Mouse (Mus musculus): Measurements from ENCODE around the gene Pafah2. TPM values are rescaled to one million over a fixed set of nuclear protein-coding genes. Genes with fewer than 3 reads are reported as not detected.

The Pafah2 gene
- polyA plus RNA-seq, 1 experiment, result 96.9 TPM

DNA sequence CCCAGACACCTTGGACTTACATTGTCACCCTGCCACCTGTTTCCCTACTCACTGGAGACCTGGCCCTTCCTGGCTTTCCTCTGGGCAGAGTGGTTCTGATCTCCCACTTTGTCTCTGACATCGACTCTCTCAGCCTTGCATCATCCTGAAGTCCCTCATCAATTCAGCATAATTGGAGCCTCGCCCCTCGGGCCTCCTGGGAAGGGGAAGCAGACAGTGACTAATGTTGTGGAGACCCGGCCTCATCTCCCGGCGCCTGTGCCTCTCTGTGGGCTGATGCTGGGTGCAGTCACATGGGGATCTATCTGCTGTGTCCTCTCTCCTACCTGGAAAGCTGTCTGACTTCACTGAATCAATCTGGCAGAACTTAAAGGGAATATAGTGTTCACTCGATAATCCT is 40.1 kb downstream of the Pafah2 start:
- H3K27me3 ChIP-seq (replicated peaks; ENCODE audit: control insufficient read depth, insufficient read depth, low read length), result no peaks in the 10 kb centered on the region
- 37% methylated on average over 7 of the region's 7 CpGs for WGBS
- no peak for DNase-seq
- no peaks in the 10 kb centered on the region for H3K36me3 ChIP-seq (ENCODE audit: control insufficient read depth, insufficient read depth, low read length)
- no peaks in the 10 kb centered on the region for H3K4me1 ChIP-seq (ENCODE audit: control insufficient read depth, insufficient read depth, low read length)
- TF ChIP-seq POLR2A (IDR thresholded peaks at IDR 0.05; ENCODE audit: low read depth, low read length) (no peak), CTCF (conservative IDR thresholded peaks at IDR 0.05; ENCODE audit: insufficient read depth, insufficient read length, low read depth, low read length) (no peak)
- no peak overlapping the region for H3K27ac ChIP-seq (ENCODE audit: insufficient read depth, low read depth, low read length)
- no peak overlapping the region for H3K4me3 ChIP-seq (ENCODE audit: insufficient read depth, low read depth, low read length)

DNA sequence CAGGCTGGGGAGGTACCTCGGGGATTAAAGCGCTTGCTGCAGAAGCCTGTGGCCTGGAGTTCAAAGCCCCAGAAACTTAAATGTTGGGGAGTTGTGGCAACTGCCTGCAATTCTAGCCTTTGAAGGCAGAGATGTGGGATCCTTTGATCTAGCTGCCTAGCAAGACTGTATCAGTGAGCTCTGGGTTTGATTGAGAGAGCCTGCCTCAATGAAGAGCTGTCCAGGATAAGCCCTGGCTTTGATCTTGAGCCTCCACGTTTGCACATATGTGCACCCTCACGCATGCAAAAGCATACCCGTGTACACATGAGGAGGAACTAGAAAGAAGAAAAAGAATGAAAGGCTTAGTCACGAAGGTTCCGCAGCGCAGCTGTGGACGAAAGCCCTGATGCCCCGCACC is 40.5 kb downstream of the Pafah2 start:
- no peaks in the 10 kb centered on the region for H3K4me1 ChIP-seq (ENCODE audit: control insufficient read depth, insufficient read depth, low read length)
- no peaks in the 10 kb centered on the region for H3K27me3 ChIP-seq (replicated peaks; ENCODE audit: control insufficient read depth, insufficient read depth, low read length)
- 78% methylated on average over 10 of the region's 10 CpGs for WGBS
- no peak for DNase-seq
- H3K4me3 ChIP-seq (ENCODE audit: insufficient read depth, low read depth, low read length), result no peak overlapping the region
- H3K36me3 ChIP-seq (ENCODE audit: control insufficient read depth, insufficient read depth, low read length), result no peaks in the 10 kb centered on the region
- TF ChIP-seq CTCF (conservative IDR thresholded peaks at IDR 0.05; ENCODE audit: insufficient read depth, insufficient read length, low read depth, low read length), result no peak
- no peak overlapping the region for H3K27ac ChIP-seq (ENCODE audit: insufficient read depth, low read depth, low read length)

DNA sequence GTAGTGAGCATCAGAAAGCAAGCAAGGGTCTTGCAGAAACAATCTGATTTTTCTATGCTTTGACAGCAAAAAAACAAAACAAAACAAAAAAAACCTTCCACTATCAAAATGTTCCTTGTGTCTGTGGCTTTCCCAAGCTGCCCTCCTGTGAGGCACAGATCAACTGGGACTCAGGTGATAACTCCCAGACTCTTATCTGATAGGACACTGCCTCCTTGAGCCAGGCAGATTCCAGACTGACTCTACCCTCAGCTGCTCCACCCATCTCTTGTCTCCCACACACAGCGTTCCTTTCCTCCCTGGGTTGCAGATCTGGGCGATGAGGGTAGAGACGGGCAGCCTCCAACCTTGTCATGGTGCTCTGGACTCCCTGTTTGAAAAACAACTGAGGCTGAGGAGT is 43.0 kb downstream of the Pafah2 start:
- WGBS, result 70% methylated on average over 3 of the region's 3 CpGs
- no peaks in the 10 kb centered on the region for H3K36me3 ChIP-seq (ENCODE audit: control insufficient read depth, insufficient read depth, low read length)
- no peak for TF ChIP-seq CTCF (conservative IDR thresholded peaks at IDR 0.05; ENCODE audit: insufficient read depth, insufficient read length, low read depth, low read length)
- no peak for TF ChIP-seq POLR2A (IDR thresholded peaks at IDR 0.05; ENCODE audit: low read depth, low read length)
- no peak for DNase-seq
- H3K4me1 ChIP-seq (ENCODE audit: control insufficient read depth, insufficient read depth, low read length), result no peaks in the 10 kb centered on the region
- no peak overlapping the region for H3K4me3 ChIP-seq (ENCODE audit: insufficient read depth, low read depth, low read length)
- no peaks in the 10 kb centered on the region for H3K27me3 ChIP-seq (replicated peaks; ENCODE audit: control insufficient read depth, insufficient read depth, low read length)
- H3K27ac ChIP-seq (ENCODE audit: insufficient read depth, low read depth, low read length), result no peak overlapping the region

DNA sequence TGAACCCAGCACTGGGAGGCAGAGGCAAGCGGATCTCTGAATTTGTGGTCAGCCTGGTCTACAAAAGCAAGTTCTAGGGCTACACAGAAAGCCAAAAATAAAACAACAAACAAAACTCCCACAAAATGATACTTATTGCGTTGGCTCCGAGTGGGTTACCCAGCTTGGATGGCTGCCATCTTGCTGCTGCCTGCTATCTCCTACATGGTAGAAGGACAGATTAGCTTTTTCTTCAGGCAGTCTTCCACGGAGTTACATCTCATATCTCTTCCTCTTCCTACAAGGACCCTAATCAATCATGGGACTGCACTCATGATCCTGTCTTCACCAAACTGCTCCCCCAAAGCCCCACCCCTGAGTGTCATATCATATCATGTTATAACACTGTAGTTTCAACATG is 43.8 kb downstream of the Pafah2 start:
- H3K4me3 ChIP-seq (ENCODE audit: insufficient read depth, low read depth, low read length), result no peak overlapping the region
- no peak for DNase-seq
- H3K27me3 ChIP-seq (replicated peaks; ENCODE audit: control insufficient read depth, insufficient read depth, low read length), result no peaks in the 10 kb centered on the region
- whole genome bisulfite sequencing, result 81% methylated on average over 4 of the region's 4 CpGs
- no peaks in the 10 kb centered on the region for H3K36me3 ChIP-seq (ENCODE audit: control insufficient read depth, insufficient read depth, low read length)
- no peak for TF ChIP-seq POLR2A (IDR thresholded peaks at IDR 0.05; ENCODE audit: low read depth, low read length)
- H3K27ac ChIP-seq (ENCODE audit: insufficient read depth, low read depth, low read length), result no peak overlapping the region
- H3K4me1 ChIP-seq (ENCODE audit: control insufficient read depth, insufficient read depth, low read length), result no peaks in the 10 kb centered on the region

DNA sequence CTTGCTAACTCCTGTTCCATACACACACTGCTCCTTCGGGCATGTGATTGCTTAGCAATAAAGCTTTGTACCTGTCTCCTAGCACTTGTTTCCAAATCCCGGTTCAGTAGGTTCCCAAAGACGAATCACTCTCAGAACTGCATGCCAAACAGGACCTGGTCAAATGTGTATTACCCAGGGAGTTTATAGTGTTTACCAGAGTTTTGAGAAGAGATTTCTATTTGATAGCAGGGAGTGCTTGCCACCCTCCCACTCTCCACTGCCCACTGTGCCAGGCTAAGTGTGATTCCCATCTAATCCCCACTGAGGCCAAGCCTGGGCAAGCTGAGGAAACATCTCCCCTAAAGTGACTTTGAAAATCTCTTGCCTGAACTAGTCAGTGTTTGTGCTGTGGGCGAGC is 46.1 kb downstream of the Pafah2 start:
- DNase-seq, result no peak
- Histone ChIP-seq H3K27ac (ENCODE audit: insufficient read depth, low read depth, low read length) (no peak overlapping the region), H3K4me3 (ENCODE audit: insufficient read depth, low read depth, low read length) (no peak overlapping the region), H3K4me1 (ENCODE audit: control insufficient read depth, insufficient read depth, low read length) (no peaks in the 10 kb centered on the region), H3K27me3 (replicated peaks; ENCODE audit: control insufficient read depth, insufficient read depth, low read length) (no peaks in the 10 kb centered on the region), H3K36me3 (ENCODE audit: control insufficient read depth, insufficient read depth, low read length) (no peaks in the 10 kb centered on the region)
- 85% methylated on average over 4 of the region's 4 CpGs for WGBS
- TF ChIP-seq POLR2A (IDR thresholded peaks at IDR 0.05; ENCODE audit: low read depth, low read length) (no peak), CTCF (conservative IDR thresholded peaks at IDR 0.05; ENCODE audit: insufficient read depth, insufficient read length, low read depth, low read length) (no peak)

DNA sequence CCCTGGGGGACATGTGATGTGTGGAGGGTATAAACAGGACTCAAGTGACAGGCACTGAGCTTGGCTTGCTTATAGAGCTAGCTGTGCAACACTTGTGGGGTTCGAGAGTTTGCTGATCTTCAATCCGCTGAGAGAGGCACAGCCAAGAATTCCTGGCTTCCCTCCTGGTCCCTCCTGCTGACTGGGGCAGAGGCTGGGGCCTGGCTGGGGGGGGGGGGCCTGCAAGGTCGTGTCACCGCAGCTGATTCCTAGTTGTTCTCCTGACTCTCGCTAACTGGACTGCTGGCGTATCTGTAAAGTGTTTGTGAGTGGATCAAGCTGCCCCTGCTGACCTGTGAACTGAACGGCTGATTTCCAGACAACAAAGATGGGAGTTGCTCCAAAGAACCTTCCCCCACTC is 47.5 kb downstream of the Pafah2 start:
- Histone ChIP-seq H3K27me3 (replicated peaks; ENCODE audit: control insufficient read depth, insufficient read depth, low read length) (no peaks in the 10 kb centered on the region), H3K4me1 (ENCODE audit: control insufficient read depth, insufficient read depth, low read length) (no peaks in the 10 kb centered on the region), H3K27ac (ENCODE audit: insufficient read depth, low read depth, low read length) (no peak overlapping the region), H3K36me3 (ENCODE audit: control insufficient read depth, insufficient read depth, low read length) (no peaks in the 10 kb centered on the region), H3K4me3 (ENCODE audit: insufficient read depth, low read depth, low read length) (no peak overlapping the region)
- no peak for DNase-seq
- TF ChIP-seq CTCF (conservative IDR thresholded peaks at IDR 0.05; ENCODE audit: insufficient read depth, insufficient read length, low read depth, low read length) (no peak), POLR2A (IDR thresholded peaks at IDR 0.05; ENCODE audit: low read depth, low read length) (no peak)
- WGBS, result 63% methylated on average over 7 of the region's 7 CpGs

DNA sequence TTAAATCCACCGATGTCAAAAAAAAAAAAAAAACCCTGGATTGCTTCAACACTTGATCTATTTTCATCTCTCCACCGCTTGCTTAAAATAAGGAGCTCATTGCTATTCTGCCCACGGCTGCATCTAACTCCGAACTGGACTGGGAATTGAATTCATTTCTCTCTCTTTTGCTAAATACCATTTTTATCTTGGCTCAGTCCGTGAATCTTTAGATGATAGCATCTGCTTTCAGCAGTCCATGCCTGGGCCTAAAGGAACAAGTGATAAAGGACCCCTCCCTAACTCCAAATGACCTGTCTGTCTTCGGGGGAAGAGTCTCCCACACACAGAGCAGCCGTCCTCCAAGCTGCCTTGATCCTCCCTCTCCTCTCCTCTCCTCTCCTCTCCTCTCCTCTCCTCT is 48.8 kb downstream of the Pafah2 start:
- 63% methylated on average over 7 of the region's 7 CpGs for WGBS
- H3K27me3 ChIP-seq (replicated peaks; ENCODE audit: control insufficient read depth, insufficient read depth, low read length), result no peaks in the 10 kb centered on the region
- H3K4me1 ChIP-seq (ENCODE audit: control insufficient read depth, insufficient read depth, low read length), result no peaks in the 10 kb centered on the region
- H3K4me3 ChIP-seq (ENCODE audit: insufficient read depth, low read depth, low read length), result no peak overlapping the region
- H3K27ac ChIP-seq (ENCODE audit: insufficient read depth, low read depth, low read length), result no peak overlapping the region
- no peak for DNase-seq
- TF ChIP-seq POLR2A (IDR thresholded peaks at IDR 0.05; ENCODE audit: low read depth, low read length), result no peak
- no peak for TF ChIP-seq CTCF (conservative IDR thresholded peaks at IDR 0.05; ENCODE audit: insufficient read depth, insufficient read length, low read depth, low read length)
- H3K36me3 ChIP-seq (ENCODE audit: control insufficient read depth, insufficient read depth, low read length), result no peaks in the 10 kb centered on the region

DNA sequence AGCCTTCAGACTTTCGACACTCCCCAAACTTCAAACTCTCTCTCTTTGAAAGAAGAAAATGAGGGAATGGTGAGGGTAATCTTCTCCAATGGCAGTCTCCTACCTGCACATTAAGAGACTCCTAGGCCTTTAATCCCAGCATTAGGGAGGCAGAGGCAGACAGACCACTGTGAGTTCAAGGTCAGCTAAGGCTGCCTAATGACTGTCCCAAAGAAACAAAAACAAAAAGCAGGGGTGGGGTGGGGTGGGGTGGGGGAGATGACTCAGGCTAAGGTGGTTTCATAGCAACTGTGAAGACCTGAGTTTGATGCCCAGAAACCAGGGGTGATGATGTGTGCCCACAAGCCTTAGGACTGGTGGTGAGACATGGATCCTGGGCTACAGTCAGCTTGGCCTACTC is 49.4 kb downstream of the Pafah2 start:
- no peak for DNase-seq
- H3K4me3 ChIP-seq (ENCODE audit: insufficient read depth, low read depth, low read length), result no peak overlapping the region
- H3K27ac ChIP-seq (ENCODE audit: insufficient read depth, low read depth, low read length), result no peak overlapping the region
- no peaks in the 10 kb centered on the region for H3K27me3 ChIP-seq (replicated peaks; ENCODE audit: control insufficient read depth, insufficient read depth, low read length)
- 86% methylated on average over 1 of the region's 1 CpGs for WGBS
- H3K4me1 ChIP-seq (ENCODE audit: control insufficient read depth, insufficient read depth, low read length), result no peaks in the 10 kb centered on the region
- TF ChIP-seq POLR2A (IDR thresholded peaks at IDR 0.05; ENCODE audit: low read depth, low read length) (no peak), CTCF (conservative IDR thresholded peaks at IDR 0.05; ENCODE audit: insufficient read depth, insufficient read length, low read depth, low read length) (no peak)
- no peaks in the 10 kb centered on the region for H3K36me3 ChIP-seq (ENCODE audit: control insufficient read depth, insufficient read depth, low read length)

All from kidney, adult 2 months (tissue).